In the genomic region with DNA sequence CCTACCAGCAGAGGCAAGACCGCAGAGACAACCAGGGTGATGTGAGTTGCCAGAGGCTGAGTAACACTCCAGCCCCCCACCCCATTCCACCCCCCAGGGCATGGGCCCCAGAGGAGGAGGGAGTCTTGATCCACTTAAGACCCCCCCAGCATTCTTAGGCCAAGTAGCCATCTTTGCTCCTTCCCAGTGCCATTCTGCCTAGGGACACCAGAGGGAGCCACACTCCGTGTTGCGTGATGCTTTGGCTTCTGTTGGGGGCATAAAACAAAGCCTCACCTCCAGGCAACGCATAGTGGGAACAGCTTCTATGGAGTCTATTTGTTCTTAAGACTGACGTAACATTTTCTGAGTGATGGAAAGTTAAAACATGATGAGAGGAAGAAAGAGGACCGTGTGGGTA, we compare ENCODE assay signal across 7 mouse cellular contexts. TPM values are rescaled to one million over a fixed set of nuclear protein-coding genes. Genes with fewer than 3 reads are reported as not detected.
DNase-seq lines count a peak whose midpoint lies in the region; ATAC-seq and TF ChIP-seq lines count a peak whose summit lies in the region.

No protein-coding gene starts in this region.

- no peaks in the 10 kb centered on the region for H3K4me1 ChIP-seq in cerebellum, adult 2 months (ENCODE audit: control insufficient read depth, insufficient read depth, low read length)

- H3K27ac ChIP-seq in cerebellum, adult 2 months (ENCODE audit: insufficient read depth, low read length) = no peak overlapping the region

- DNase-seq in A20 (ENCODE audit: low read depth, low spot score) = peak; percentile 75
- DNase-seq in cerebellum, adult 2 months = peak; percentile 71 to 82
- peak; percentile 81 for DNase-seq in kidney, postnatal 4 days
- peak; percentile 55 for DNase-seq in skeletal muscle tissue, adult 2 months (ENCODE audit: low read depth, low spot score)

- H3K4me3 ChIP-seq in cerebellum, adult 2 months (replicated peaks; ENCODE audit: insufficient read depth, low read depth, low read length) = no peak overlapping the region

- no peaks in the 10 kb centered on the region for H3K27me3 ChIP-seq in cerebellum, adult 2 months (ENCODE audit: control insufficient read depth, insufficient read depth, low read length)

- peak; percentile 22 for ATAC-seq in CD4-positive, CD25-positive, alpha-beta regulatory T cell, adult 4 months
- ATAC-seq in frontal cortex, adult (ENCODE audit: low TSS enrichment) = peak; percentile 13; the same call in 1 of the 2 replicates
- peak; percentile 8; the same call in 1 of the 2 replicates for ATAC-seq in megakaryocyte, adult 5-6 weeks (ENCODE audit: poor library complexity, severe bottlenecking)

- no peak for TF ChIP-seq POLR2A in cerebellum, adult 2 months (IDR thresholded peaks at IDR 0.05; ENCODE audit: borderline replicate concordance, insufficient read depth, low read length)

- WGBS in cerebellum, adult 2 months = 21% methylated on average over 6 of the region's 6 CpGs

- peak; percentile 100 for TF ChIP-seq CTCF in cerebellum, adult 2 months (IDR thresholded peaks at IDR 0.05; ENCODE audit: borderline replicate concordance, insufficient read depth, low read depth, low read length)

RNA-seq across cellular contexts. Expression of a gene that starts 13.6 kb away (rescaled TPM):
- 10 to 100 TPM; 19.1 to 25.2 TPM for polyA plus RNA-seq in CD4-positive, CD25-positive, alpha-beta regulatory T cell, adult 4 months (2017; shearing (Covaris generic))
- polyA plus RNA-seq in cerebellum, adult 2 months (2012; rRNA removed) = 48.6 and 52.3 TPM in 2 replicates
- total RNA-seq in megakaryocyte, adult 5-6 weeks (2015) = 21.9 and 26.0 TPM in 2 replicates
- 17.3 and 18.5 TPM in 2 replicates for total RNA-seq in megakaryocyte, adult 5-6 weeks (2017)

RNA-seq across cellular contexts. Expression of a gene that starts 58.7 kb away (rescaled TPM):
- polyA plus RNA-seq in CD4-positive, CD25-positive, alpha-beta regulatory T cell, adult 4 months (2017; shearing (Covaris generic)) = 10 to 100 TPM; 16.6 to 32.8 TPM
- 48.3 and 53.9 TPM in 2 replicates for polyA plus RNA-seq in cerebellum, adult 2 months (2012; rRNA removed)
- 2.2 and 2.4 TPM in 2 replicates for total RNA-seq in megakaryocyte, adult 5-6 weeks (2015)
- 0.94 and 1.2 TPM in 2 replicates for total RNA-seq in megakaryocyte, adult 5-6 weeks (2017)
